Comparison of ENCODE assay signal across 16 mouse cellular contexts in genomic region chr6:92499449-92499848, GRCm38 (mm10).
DNase-seq lines count a peak whose midpoint lies in the region; ATAC-seq lines count a peak whose summit lies in the region.
"Had no signal": no experiment of that assay in that cellular context is flagged by ENCODE, and none has a peak within 500 bp of the region (broad histone marks: within the 10 kb centered on the region; RNA-seq: fewer than 3 reads in every experiment).

No protein-coding gene starts in this region.

- 41% methylated on average over 4 of the region's 4 CpGs for WGBS in heart, embryonic 11.5 days (ENCODE audit: insufficient replicate concordance)
- WGBS in lung, embryonic 16.5 days, result 47% methylated on average over 4 of the region's 4 CpGs
- 64% methylated on average over 4 of the region's 4 CpGs for WGBS in embryonic facial prominence, embryonic 12.5 days
- WGBS in stomach, embryonic 16.5 days, result 40% methylated on average over 4 of the region's 4 CpGs

- intact Hi-C loops in heart, postnatal 25 days (cut with DNase I), result no loop called here

- no peak overlapping the region for H3K4me2 ChIP-seq in heart, embryonic 11.5 days
- H3K4me2 ChIP-seq in lung, embryonic 16.5 days (ENCODE audit: low read depth, low read length), result no peak overlapping the region
- no peak overlapping the region for H3K4me2 ChIP-seq in embryonic facial prominence, embryonic 12.5 days (replicated peaks)
- no peak overlapping the region for H3K4me2 ChIP-seq in stomach, embryonic 16.5 days (ENCODE audit: low read depth, low read length)
- H3K4me2 ChIP-seq: hindbrain, embryonic 13.5 days; limb, embryonic 13.5 days; midbrain, embryonic 11.5 days had no signal

- H3K4me3 ChIP-seq in heart, embryonic 11.5 days (ENCODE audit: low read depth, low read length), result no peak overlapping the region
- H3K4me3 ChIP-seq in lung, embryonic 16.5 days (ENCODE audit: low read length), result no peak overlapping the region
- no peak overlapping the region for H3K4me3 ChIP-seq in embryonic facial prominence, embryonic 12.5 days
- H3K4me3 ChIP-seq in stomach, embryonic 16.5 days (replicated peaks; ENCODE audit: low read length), result no peak overlapping the region
- H3K4me3 ChIP-seq: erythroblast, embryonic 14.5 days; hindbrain, embryonic 13.5 days; limb, embryonic 13.5 days had no signal

- no peak overlapping the region for H3K9ac ChIP-seq in heart, embryonic 11.5 days (ENCODE audit: low read depth, low read length)
- H3K9ac ChIP-seq in lung, embryonic 16.5 days (ENCODE audit: low read length), result no peak overlapping the region
- no peak overlapping the region for H3K9ac ChIP-seq in embryonic facial prominence, embryonic 12.5 days
- no peak overlapping the region for H3K9ac ChIP-seq in stomach, embryonic 16.5 days (ENCODE audit: low read length)
- H3K9ac ChIP-seq: hindbrain, embryonic 13.5 days; limb, embryonic 13.5 days had no signal

- ATAC-seq in heart, embryonic 11.5 days (replicated peaks; ENCODE audit: insufficient number of reproducible peaks, low FRiP score, low TSS enrichment), result no peak
- no peak; the same call in 1 of the 2 replicates for ATAC-seq in lung, embryonic 16.5 days (ENCODE audit: low read depth)
- 0 out of 2 replicates have a peak, but pooled peaks have one; percentile 41 for ATAC-seq in embryonic facial prominence, embryonic 12.5 days (ENCODE audit: insufficient number of reproducible peaks, insufficient read depth, low FRiP score, low TSS enrichment)
- ATAC-seq in stomach, embryonic 16.5 days (ENCODE audit: insufficient read depth, low FRiP score), result peak; percentile 37
- ATAC-seq: Patski had no signal

- no peak for DNase-seq in heart, postnatal 25 days (ENCODE audit: low spot score)
- DNase-seq in lung, adult 18-20 months, result no peak
- no peak for DNase-seq in kidney, postnatal 14 days
- DNase-seq: cerebellum, adult 9-11 months; kidney, postnatal 10 days; lung, adult 2 months; right cerebral cortex, postnatal 14 days had no signal

- H3K9me3 ChIP-seq in heart, embryonic 11.5 days (replicated peaks; ENCODE audit: control insufficient read depth, low read length), result no peaks in the 10 kb centered on the region
- no peaks in the 10 kb centered on the region for H3K9me3 ChIP-seq in lung, embryonic 16.5 days (ENCODE audit: control insufficient read depth, low read length)
- no peaks in the 10 kb centered on the region for H3K9me3 ChIP-seq in embryonic facial prominence, embryonic 12.5 days
- no peaks in the 10 kb centered on the region for H3K9me3 ChIP-seq in stomach, embryonic 16.5 days (replicated peaks; ENCODE audit: control insufficient read depth, low read length)
- H3K9me3 ChIP-seq: hindbrain, embryonic 13.5 days; limb, embryonic 13.5 days had no signal

- no peaks in the 10 kb centered on the region for H3K27me3 ChIP-seq in heart, embryonic 11.5 days (ENCODE audit: control insufficient read depth, insufficient read depth, low read length)
- H3K27me3 ChIP-seq in lung, embryonic 16.5 days (ENCODE audit: control insufficient read depth, insufficient read depth, low read depth, low read length), result no peaks in the 10 kb centered on the region
- H3K27me3 ChIP-seq in embryonic facial prominence, embryonic 12.5 days, result no peaks in the 10 kb centered on the region
- H3K27me3 ChIP-seq in stomach, embryonic 16.5 days (ENCODE audit: control insufficient read depth, insufficient read depth, low read length), result no peaks in the 10 kb centered on the region
- H3K27me3 ChIP-seq: hindbrain, embryonic 13.5 days; limb, embryonic 13.5 days; Patski had no signal

- no peaks in the 10 kb centered on the region for H3K36me3 ChIP-seq in heart, embryonic 11.5 days (ENCODE audit: control insufficient read depth, insufficient read depth, low read length)
- H3K36me3 ChIP-seq in lung, embryonic 16.5 days (ENCODE audit: control insufficient read depth, insufficient read depth, low read length), result no peaks in the 10 kb centered on the region
- H3K36me3 ChIP-seq in embryonic facial prominence, embryonic 12.5 days, result no peaks in the 10 kb centered on the region
- no peaks in the 10 kb centered on the region for H3K36me3 ChIP-seq in stomach, embryonic 16.5 days (ENCODE audit: control insufficient read depth, insufficient read depth, low read length)
- H3K36me3 ChIP-seq: hindbrain, embryonic 13.5 days; limb, embryonic 13.5 days had no signal

- peak overlapping the region; percentile 16 for H3K27ac ChIP-seq in heart, embryonic 11.5 days (ENCODE audit: low read depth, low read length)
- H3K27ac ChIP-seq in lung, embryonic 16.5 days (ENCODE audit: low read length), result peak overlapping the region; percentile 25; the same call in 1 of the 2 replicates
- H3K27ac ChIP-seq in embryonic facial prominence, embryonic 12.5 days, result no peak overlapping the region
- peak overlapping the region; percentile 49 for H3K27ac ChIP-seq in stomach, embryonic 16.5 days (ENCODE audit: low read length)
- H3K27ac ChIP-seq: hindbrain, embryonic 13.5 days; limb, embryonic 13.5 days had no signal

- peaks cover 18% of the 10 kb centered on the region for H3K4me1 ChIP-seq in heart, embryonic 11.5 days (ENCODE audit: control insufficient read depth, insufficient read depth, low read length)
- H3K4me1 ChIP-seq in lung, embryonic 16.5 days (replicated peaks; ENCODE audit: control insufficient read depth, insufficient read depth, low read length), result peaks cover 12% of the 10 kb centered on the region
- peaks cover 15% of the 10 kb centered on the region for H3K4me1 ChIP-seq in embryonic facial prominence, embryonic 12.5 days
- peaks cover 12% of the 10 kb centered on the region for H3K4me1 ChIP-seq in stomach, embryonic 16.5 days (ENCODE audit: control insufficient read depth, insufficient read depth, low read length)

Comparison
In these comparisons a context has a peak if more than half of its experiments do, and no peak if none do; other contexts are left out.
1. ATAC-seq: peak in embryonic facial prominence, embryonic 12.5 days (single experiment) and stomach, embryonic 16.5 days (single experiment); none in heart, embryonic 11.5 days (single experiment) and lung, embryonic 16.5 days (single experiment).